Mouse (Mus musculus) lung, adult 2 months (tissue): ENCODE results near the gene Mmp25.

Experiments used
- CTCF ChIP-seq: fragments of 200-500 bp; IDR thresholded peaks from 2 replicates; pipeline ENCODE4 v1.5.1; 2011; ENCODE audit warnings: mild to moderate bottlenecking, low read length, control low read depth; ENCODE audit not compliant: insufficient read depth
- POLR2A ChIP-seq: fragments of 200-500 bp; IDR thresholded peaks from 2 replicates; pipeline ENCODE4 v1.6.1; 2011; ENCODE audit warnings: low read depth, mild to moderate bottlenecking, control low read depth, low read length, borderline replicate concordance; ENCODE audit errors: extremely low read depth

- TF ChIP-seq POLR2A, result no peak
- TF ChIP-seq CTCF, result no peak
These were observed 31.5 kb upstream of the Mmp25 start for GRCm38 (mm10) chr17:23676473-23677031.
